Mouse (Mus musculus) erythroblast, adult 5-6 weeks (primary cell): ENCODE data around the gene Atp8a2. TPM values are rescaled to one million over a fixed set of nuclear protein-coding genes. Genes with fewer than 3 reads are reported as not detected.
"Not testable (repeated sequence)": the region's sequence is repeated elsewhere in the genome, so short reads cannot be mapped to it uniquely, and the experiment has no call there.

ENCODE experiments used
- ATAC-seq: replicated peaks from 2 replicates; pipeline ENCODE4 v1.8.0; 2016; ENCODE audit warnings: moderate number of reproducible peaks, mild to moderate bottlenecking, moderate TSS enrichment, inconsistent platforms; ENCODE audit not compliant: poor library complexity, low FRiP score, severe bottlenecking
- total RNA-seq, 2 experiments: library from RNA; stranded (forward) in 1 of 2; stranded (reverse) in 1 of 2; fragments of 150-400 nt in 1 of 2; fragments of 200-764, 138-1000 nt in 1 of 2; gene quantifications; 2 replicates each; pipeline versions ENCODE4 v1.2.3 to v1.2.4; 2015 to 2017; ENCODE audit warnings: low replicate concordance in 2 of 2

The Atp8a2 gene
- total RNA-seq, 2 experiments from 2014 or later = 0.19 to 0.34 TPM

- ATAC-seq = no peak
These were observed 459.9 kb downstream of the Atp8a2 start for GRCm38 (mm10) chr14:59736861-59737700.

GRCm38 (mm10) chr14:59730043-59730390 is 467.0 kb downstream of the Atp8a2 start:
- ATAC-seq = no peak

GRCm38 (mm10) chr14:59729298-59730042 is 467.5 kb downstream of the Atp8a2 start:
- no peak for ATAC-seq

GRCm38 (mm10) chr14:59727016-59727415 is 470.0 kb downstream of the Atp8a2 start:
- ATAC-seq = no peak

- ATAC-seq = no peak
These were observed 473.8 kb downstream of the Atp8a2 start for GRCm38 (mm10) chr14:59723163-59723562.

GRCm38 (mm10) chr14:59721957-59722356 is 475.0 kb downstream of the Atp8a2 start:
- ATAC-seq = no peak

GRCm38 (mm10) chr14:59721356-59721755 is 475.6 kb downstream of the Atp8a2 start:
- ATAC-seq = no peak

- no peak for ATAC-seq
These were observed 476.6 kb downstream of the Atp8a2 start for GRCm38 (mm10) chr14:59720386-59720785.

- not testable (repeated sequence) for ATAC-seq
These were observed 480.4 kb downstream of the Atp8a2 start for GRCm38 (mm10) chr14:59716443-59717085.

GRCm38 (mm10) chr14:59715695-59716442 is 481.1 kb downstream of the Atp8a2 start:
- no peak for ATAC-seq

- ATAC-seq = no peak
These were observed 487.3 kb downstream of the Atp8a2 start for GRCm38 (mm10) chr14:59709505-59710335.

GRCm38 (mm10) chr14:59708009-59708408 is 489.0 kb downstream of the Atp8a2 start:
- ATAC-seq = no peak

GRCm38 (mm10) chr14:59705326-59706058 is 491.5 kb downstream of the Atp8a2 start:
- ATAC-seq = no peak

GRCm38 (mm10) chr14:59701492-59701891 is 495.5 kb downstream of the Atp8a2 start:
- no peak for ATAC-seq

GRCm38 (mm10) chr14:59695160-59695559 is 501.8 kb downstream of the Atp8a2 start:
- no peak for ATAC-seq

GRCm38 (mm10) chr14:59692164-59692563 is 504.8 kb downstream of the Atp8a2 start:
- no peak for ATAC-seq

GRCm38 (mm10) chr14:59691402-59691801 is 505.6 kb downstream of the Atp8a2 start:
- no peak for ATAC-seq

- no peak for ATAC-seq
These were observed 506.0 kb downstream of the Atp8a2 start for GRCm38 (mm10) chr14:59690954-59691353.
